Mouse (Mus musculus): ENCODE measurements at regions not wholly inside any gene's neighbourhood (a gene's known extent, or its start where the extent isn't known, plus 50 kb on each side); places are given as distances from the start of the nearest gene placed in this dataset.

GRCm38 (mm10) chr13:85773848-85774247 is 272.9 kb downstream of the Cox7c start:
- TF ChIP-seq CTCF (IDR thresholded peaks at IDR 0.05; ENCODE audit: extremely low read depth, insufficient read depth, insufficient read length, insufficient replicate concordance) (no peak), POLR2A (IDR thresholded peaks at IDR 0.05; ENCODE audit: low read depth, low read length) (no peak)
- H3K4me1 ChIP-seq (ENCODE audit: control insufficient read depth, insufficient read depth, insufficient read length) = no peaks in the 10 kb centered on the region
- H3K36me3 ChIP-seq (ENCODE audit: control insufficient read depth, insufficient read depth, low read length) = no peaks in the 10 kb centered on the region
- WGBS = 90% methylated on average over 1 of the region's 1 CpGs
- H3K27ac ChIP-seq (ENCODE audit: insufficient read depth, low read length) = no peak overlapping the region
- no peak for DNase-seq (ENCODE audit: low read depth in 1 of 2, low spot score in 2 of 2)
- H3K4me3 ChIP-seq (ENCODE audit: extremely low read depth, insufficient read depth, insufficient read length) = no peak overlapping the region
- no peaks in the 10 kb centered on the region for H3K27me3 ChIP-seq (ENCODE audit: control insufficient read depth, insufficient read depth, low read length)

- H3K36me3 ChIP-seq (ENCODE audit: control insufficient read depth, insufficient read depth, low read length) = no peaks in the 10 kb centered on the region
- H3K27ac ChIP-seq (ENCODE audit: insufficient read depth, low read length) = no peak overlapping the region
- WGBS = 59% methylated on average over 3 of the region's 3 CpGs
- no peak for DNase-seq (ENCODE audit: low read depth in 1 of 2, low spot score in 2 of 2)
- H3K4me1 ChIP-seq (ENCODE audit: control insufficient read depth, insufficient read depth, insufficient read length) = no peaks in the 10 kb centered on the region
- H3K4me3 ChIP-seq (ENCODE audit: extremely low read depth, insufficient read depth, insufficient read length) = no peak overlapping the region
- no peaks in the 10 kb centered on the region for H3K27me3 ChIP-seq (ENCODE audit: control insufficient read depth, insufficient read depth, low read length)
- TF ChIP-seq POLR2A (IDR thresholded peaks at IDR 0.05; ENCODE audit: low read depth, low read length) = no peak
- no peak for TF ChIP-seq CTCF (IDR thresholded peaks at IDR 0.05; ENCODE audit: extremely low read depth, insufficient read depth, insufficient read length, insufficient replicate concordance)
These were observed 275.6 kb downstream of the Cox7c start for GRCm38 (mm10) chr13:85771027-85771681.

GRCm38 (mm10) chr13:85770538-85770937 is 276.2 kb downstream of the Cox7c start:
- Histone ChIP-seq H3K36me3 (ENCODE audit: control insufficient read depth, insufficient read depth, low read length) (no peaks in the 10 kb centered on the region), H3K27ac (ENCODE audit: insufficient read depth, low read length) (no peak overlapping the region), H3K4me1 (ENCODE audit: control insufficient read depth, insufficient read depth, insufficient read length) (no peaks in the 10 kb centered on the region), H3K4me3 (ENCODE audit: extremely low read depth, insufficient read depth, insufficient read length) (no peak overlapping the region), H3K27me3 (ENCODE audit: control insufficient read depth, insufficient read depth, low read length) (no peaks in the 10 kb centered on the region)
- DNase-seq (ENCODE audit: low read depth in 1 of 2, low spot score in 2 of 2) = no peak
- no peak for TF ChIP-seq POLR2A (IDR thresholded peaks at IDR 0.05; ENCODE audit: low read depth, low read length)
- no peak for TF ChIP-seq CTCF (IDR thresholded peaks at IDR 0.05; ENCODE audit: extremely low read depth, insufficient read depth, insufficient read length, insufficient replicate concordance)

GRCm38 (mm10) chr13:85768520-85768919 is 278.2 kb downstream of the Cox7c start:
- TF ChIP-seq POLR2A (IDR thresholded peaks at IDR 0.05; ENCODE audit: low read depth, low read length) (no peak), CTCF (IDR thresholded peaks at IDR 0.05; ENCODE audit: extremely low read depth, insufficient read depth, insufficient read length, insufficient replicate concordance) (no peak)
- no peak for DNase-seq (ENCODE audit: low read depth in 1 of 2, low spot score in 2 of 2)
- no peaks in the 10 kb centered on the region for H3K27me3 ChIP-seq (ENCODE audit: control insufficient read depth, insufficient read depth, low read length)
- H3K4me3 ChIP-seq (ENCODE audit: extremely low read depth, insufficient read depth, insufficient read length) = no peak overlapping the region
- WGBS = 65% methylated on average over 1 of the region's 1 CpGs
- H3K27ac ChIP-seq (ENCODE audit: insufficient read depth, low read length) = no peak overlapping the region
- no peaks in the 10 kb centered on the region for H3K36me3 ChIP-seq (ENCODE audit: control insufficient read depth, insufficient read depth, low read length)
- H3K4me1 ChIP-seq (ENCODE audit: control insufficient read depth, insufficient read depth, insufficient read length) = no peaks in the 10 kb centered on the region

- DNase-seq (ENCODE audit: low read depth in 1 of 2, low spot score in 2 of 2) = peak in 1 of 2 experiments; percentile 12
- 36% methylated on average over 3 of the region's 3 CpGs for WGBS
- no peak overlapping the region for H3K4me3 ChIP-seq (ENCODE audit: extremely low read depth, insufficient read depth, insufficient read length)
- no peaks in the 10 kb centered on the region for H3K4me1 ChIP-seq (ENCODE audit: control insufficient read depth, insufficient read depth, insufficient read length)
- no peaks in the 10 kb centered on the region for H3K27me3 ChIP-seq (ENCODE audit: control insufficient read depth, insufficient read depth, low read length)
- no peak for TF ChIP-seq CTCF (IDR thresholded peaks at IDR 0.05; ENCODE audit: extremely low read depth, insufficient read depth, insufficient read length, insufficient replicate concordance)
- no peaks in the 10 kb centered on the region for H3K36me3 ChIP-seq (ENCODE audit: control insufficient read depth, insufficient read depth, low read length)
- H3K27ac ChIP-seq (ENCODE audit: insufficient read depth, low read length) = no peak overlapping the region
These were observed 322.1 kb downstream of the Cox7c start for GRCm38 (mm10) chr13:85724616-85725015.

- H3K4me1 ChIP-seq (ENCODE audit: control insufficient read depth, insufficient read depth, insufficient read length) = no peaks in the 10 kb centered on the region
- DNase-seq (ENCODE audit: low read depth in 1 of 2, low spot score in 2 of 2) = no peak
- H3K27me3 ChIP-seq (ENCODE audit: control insufficient read depth, insufficient read depth, low read length) = no peaks in the 10 kb centered on the region
- TF ChIP-seq POLR2A (IDR thresholded peaks at IDR 0.05; ENCODE audit: low read depth, low read length) (no peak), CTCF (IDR thresholded peaks at IDR 0.05; ENCODE audit: extremely low read depth, insufficient read depth, insufficient read length, insufficient replicate concordance) (no peak)
- H3K27ac ChIP-seq (ENCODE audit: insufficient read depth, low read length) = 0 out of 2 replicates have a peak overlapping the region, but pooled peaks have one; percentile 29
- WGBS = 84% methylated on average over 5 of the region's 5 CpGs
- H3K36me3 ChIP-seq (ENCODE audit: control insufficient read depth, insufficient read depth, low read length) = no peaks in the 10 kb centered on the region
- no peak overlapping the region for H3K4me3 ChIP-seq (ENCODE audit: extremely low read depth, insufficient read depth, insufficient read length)
These were observed 322.6 kb downstream of the Cox7c start for GRCm38 (mm10) chr13:85724105-85724504.

- no peaks in the 10 kb centered on the region for H3K27me3 ChIP-seq (ENCODE audit: control insufficient read depth, insufficient read depth, low read length)
- no peak overlapping the region for H3K27ac ChIP-seq (ENCODE audit: insufficient read depth, low read length)
- TF ChIP-seq CTCF (IDR thresholded peaks at IDR 0.05; ENCODE audit: extremely low read depth, insufficient read depth, insufficient read length, insufficient replicate concordance) = no peak
- TF ChIP-seq POLR2A (IDR thresholded peaks at IDR 0.05; ENCODE audit: low read depth, low read length) = no peak
- H3K4me1 ChIP-seq (ENCODE audit: control insufficient read depth, insufficient read depth, insufficient read length) = no peaks in the 10 kb centered on the region
- 85% methylated on average over 3 of the region's 3 CpGs for WGBS
- no peak for DNase-seq (ENCODE audit: low read depth in 1 of 2, low spot score in 2 of 2)
- H3K4me3 ChIP-seq (ENCODE audit: extremely low read depth, insufficient read depth, insufficient read length) = no peak overlapping the region
- H3K36me3 ChIP-seq (ENCODE audit: control insufficient read depth, insufficient read depth, low read length) = no peaks in the 10 kb centered on the region
These were observed 326.4 kb downstream of the Cox7c start for GRCm38 (mm10) chr13:85720314-85720713.

Measured in spleen, adult 2 months (tissue).